Mouse (Mus musculus) lung, adult 18-20 months (tissue): Measurements from ENCODE around the gene Magi2.

Experiments used
- DNase-seq, 2 experiments: peaks; one replicate each; pipeline ENCODE4 v3.0.0; 2022; ENCODE audit warnings: mixed read lengths in 2 of 2

The Magi2 gene

GRCm38 (mm10) chr5:20536544-20536943 lies 1309.7 kb downstream of the Magi2 start:
- DNase-seq = no peak

GRCm38 (mm10) chr5:20537369-20538022 lies 1310.7 kb downstream of the Magi2 start:
- no peak for DNase-seq

- DNase-seq = no peak
Observed at GRCm38 (mm10) chr5:20544374-20544773, 1317.5 kb downstream of the Magi2 start.

GRCm38 (mm10) chr5:20559378-20559777 lies 1332.5 kb downstream of the Magi2 start:
- DNase-seq = peak; percentile 7 to 42

- no peak for DNase-seq
Observed at GRCm38 (mm10) chr5:20559821-20560220, 1333.0 kb downstream of the Magi2 start.

GRCm38 (mm10) chr5:20568421-20568820 lies 1341.6 kb downstream of the Magi2 start:
- DNase-seq = peak in 1 of 2 experiments; percentile 8

- no peak for DNase-seq
Observed at GRCm38 (mm10) chr5:20568966-20569365, 1342.1 kb downstream of the Magi2 start.

GRCm38 (mm10) chr5:20574816-20575215 lies 1348.0 kb downstream of the Magi2 start:
- no peak for DNase-seq

- no peak for DNase-seq
Observed at GRCm38 (mm10) chr5:20575798-20576197, 1349.0 kb downstream of the Magi2 start.

GRCm38 (mm10) chr5:20576266-20576665 lies 1349.4 kb downstream of the Magi2 start:
- DNase-seq = no peak

- DNase-seq = no peak
Observed at GRCm38 (mm10) chr5:20578666-20579065, 1351.8 kb downstream of the Magi2 start.

- no peak for DNase-seq
Observed at GRCm38 (mm10) chr5:20580619-20581018, 1353.8 kb downstream of the Magi2 start.

- no peak for DNase-seq
Observed at GRCm38 (mm10) chr5:20582995-20583435, 1356.2 kb downstream of the Magi2 start.

- DNase-seq = no peak
Observed at GRCm38 (mm10) chr5:20583639-20584038, 1356.8 kb downstream of the Magi2 start.

- no peak for DNase-seq
Observed at GRCm38 (mm10) chr5:20584769-20585168, 1357.9 kb downstream of the Magi2 start.

- no peak for DNase-seq
Observed at GRCm38 (mm10) chr5:20589731-20590130, 1362.9 kb downstream of the Magi2 start.

- no peak for DNase-seq
Observed at GRCm38 (mm10) chr5:20598196-20598595, 1371.4 kb downstream of the Magi2 start.

- no peak for DNase-seq
Observed at GRCm38 (mm10) chr5:20603756-20604469, 1377.1 kb downstream of the Magi2 start.

GRCm38 (mm10) chr5:20606497-20606896 lies 1379.7 kb downstream of the Magi2 start:
- no peak for DNase-seq

GRCm38 (mm10) chr5:20607503-20607902 lies 1380.7 kb downstream of the Magi2 start:
- no peak for DNase-seq

GRCm38 (mm10) chr5:20609206-20609935 lies 1382.5 kb downstream of the Magi2 start:
- no peak for DNase-seq

- peak in 1 of 2 experiments; percentile 28 for DNase-seq
Observed at GRCm38 (mm10) chr5:20610640-20611039, 1383.8 kb downstream of the Magi2 start.

GRCm38 (mm10) chr5:20612616-20613015 lies 1385.8 kb downstream of the Magi2 start:
- DNase-seq = no peak

- DNase-seq = no peak
Observed at GRCm38 (mm10) chr5:20614891-20615290, 1388.1 kb downstream of the Magi2 start.
